Mouse (Mus musculus): Measurements from ENCODE around the gene Scn3b.

Gene Scn3b

GRCm38 (mm10) chr9:40317735-40318134 lies 48.7 kb downstream of the Scn3b start:
- no peak for DNase-seq (ENCODE audit: low spot score)

GRCm38 (mm10) chr9:40318771-40319170 lies 49.8 kb downstream of the Scn3b start:
- DNase-seq (ENCODE audit: low spot score), result no peak

GRCm38 (mm10) chr9:40320405-40320804 lies 51.4 kb downstream of the Scn3b start:
- DNase-seq (ENCODE audit: low spot score), result no peak

- peak; percentile 67 for DNase-seq (ENCODE audit: low spot score)
Observed at GRCm38 (mm10) chr9:40320879-40321667, 52.1 kb downstream of the Scn3b start.

GRCm38 (mm10) chr9:40321668-40322003 lies 52.6 kb downstream of the Scn3b start:
- no peak for DNase-seq (ENCODE audit: low spot score)

GRCm38 (mm10) chr9:40322372-40322771 lies 53.4 kb downstream of the Scn3b start:
- no peak for DNase-seq (ENCODE audit: low spot score)

GRCm38 (mm10) chr9:40323171-40323570 lies 54.2 kb downstream of the Scn3b start:
- DNase-seq (ENCODE audit: low spot score), result no peak

- DNase-seq (ENCODE audit: low spot score), result no peak
Observed at GRCm38 (mm10) chr9:40323773-40324172, 54.8 kb downstream of the Scn3b start.

GRCm38 (mm10) chr9:40324232-40324792 lies 55.3 kb downstream of the Scn3b start:
- DNase-seq (ENCODE audit: low spot score), result no peak

- no peak for DNase-seq (ENCODE audit: low spot score)
Observed at GRCm38 (mm10) chr9:40324826-40325225, 55.8 kb downstream of the Scn3b start.

- DNase-seq (ENCODE audit: low spot score), result no peak
Observed at GRCm38 (mm10) chr9:40326260-40326915, 57.4 kb downstream of the Scn3b start.

- peak; percentile 93 for DNase-seq (ENCODE audit: low spot score)
Observed at GRCm38 (mm10) chr9:40330609-40331382, 61.8 kb downstream of the Scn3b start.

- peak; percentile 57 for DNase-seq (ENCODE audit: low spot score)
Observed at GRCm38 (mm10) chr9:40331411-40332286, 62.6 kb downstream of the Scn3b start.

- no peak for DNase-seq (ENCODE audit: low spot score)
Observed at GRCm38 (mm10) chr9:40332326-40332725, 63.3 kb downstream of the Scn3b start.

- no peak for DNase-seq (ENCODE audit: low spot score)
Observed at GRCm38 (mm10) chr9:40332731-40333648, 64.0 kb downstream of the Scn3b start.

GRCm38 (mm10) chr9:40333649-40334396 lies 64.8 kb downstream of the Scn3b start:
- peak; percentile 91 for DNase-seq (ENCODE audit: low spot score)

GRCm38 (mm10) chr9:40334617-40335016 lies 65.6 kb downstream of the Scn3b start:
- no peak for DNase-seq (ENCODE audit: low spot score)

- DNase-seq (ENCODE audit: low spot score), result peak; percentile 71
Observed at GRCm38 (mm10) chr9:40336701-40337100, 67.7 kb downstream of the Scn3b start.

- no peak for DNase-seq (ENCODE audit: low spot score)
Observed at GRCm38 (mm10) chr9:40337131-40337820, 68.3 kb downstream of the Scn3b start.

Measured in testis, postnatal 10 days (tissue).